Mouse (Mus musculus) limb, embryonic 15.5 days (tissue): ENCODE data around the gene Cc2d1a. TPM values are rescaled to one million over a fixed set of nuclear protein-coding genes. Genes with fewer than 3 reads are reported as not detected.

ENCODE experiments used
- ATAC-seq: fragments of 200-750 bp; cut with Nextera tagmentation; 2 replicates; pipeline ENCODE4 v1.8.0; 2017; ENCODE audit warnings: low read depth, moderate TSS enrichment; ENCODE audit not compliant: insufficient number of reproducible peaks, low FRiP score, low TSS enrichment
- H3K27ac ChIP-seq: fragments of 300-500 bp; sonication (generic); 2 replicates; pipeline ENCODE4 v1.5.1; 2015; ENCODE audit warnings: moderate library complexity, mild to moderate bottlenecking, inconsistent platforms
- H3K27me3 ChIP-seq: fragments of 300-500 bp; sonication (generic); 2 replicates; pipeline ENCODE4 v1.6.1; 2015; ENCODE audit warnings: inconsistent platforms
- H3K36me3 ChIP-seq: fragments of 300-500 bp; sonication (generic); 2 replicates; pipeline ENCODE4 v1.6.1; 2015; ENCODE audit warnings: inconsistent platforms
- H3K4me1 ChIP-seq: fragments of 300-500 bp; sonication (generic); 2 replicates; pipeline ENCODE4 v1.6.1; 2015; ENCODE audit warnings: inconsistent platforms
- H3K4me2 ChIP-seq: fragments of 300-500 bp; sonication (generic); 2 replicates; pipeline ENCODE4 v1.6.1; 2015; ENCODE audit warnings: mild to moderate bottlenecking, inconsistent platforms
- H3K4me3 ChIP-seq: fragments of 300-500 bp; sonication (generic); 2 replicates; pipeline ENCODE4 v1.5.1; 2015; ENCODE audit warnings: mild to moderate bottlenecking, inconsistent platforms
- H3K9ac ChIP-seq: fragments of 300-500 bp; sonication (generic); 2 replicates; pipeline ENCODE4 v1.6.1; 2015; ENCODE audit warnings: inconsistent platforms
- H3K9me3 ChIP-seq: fragments of 300-500 bp; sonication (generic); 2 replicates; pipeline ENCODE4 v1.6.1; 2016; ENCODE audit warnings: inconsistent platforms
- WGBS: fragments of 180-500 bp; shearing (Covaris S2); methylation state at CpG from one replicate; pipeline ENCODE4 v1.1.7; 2015; 5-methylcytosine and 5-hydroxymethylcytosine counted together
- polyA plus RNA-seq: library from polyadenylated mRNA; unstranded; fragments of >200 nt; fragmentation: Nextera tagmentation; extraction: Ambion mirVana; gene quantifications from 2 replicates; pipeline ENCODE4 v1.2.1, GENCODE M21; 2015

Gene Cc2d1a
- polyA plus RNA-seq, 1 experiment from 2014 or later: 28.5 TPM

DNA sequence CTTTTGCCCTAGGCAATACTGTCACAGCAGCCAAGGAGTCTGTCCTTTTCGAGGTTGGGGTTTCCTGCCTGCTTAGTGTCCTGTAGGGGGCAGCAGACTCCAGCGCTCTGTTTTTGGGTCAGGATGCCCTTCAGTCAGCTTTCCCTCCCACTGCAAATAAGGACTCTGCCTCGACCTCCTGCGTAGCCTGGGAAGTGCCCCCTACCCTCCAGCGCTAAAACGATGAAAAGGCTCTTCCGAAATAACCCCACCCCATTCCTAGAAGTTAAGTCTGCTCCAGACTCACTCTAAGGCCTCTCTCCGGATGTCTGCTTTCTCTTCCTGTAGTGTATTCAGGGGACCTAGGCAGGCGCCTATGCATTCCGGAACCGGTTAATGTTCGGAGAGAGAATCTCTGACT lies 38.8 kb upstream of the Cc2d1a start:
- peak overlapping the region; percentile 42 for H3K4me3 ChIP-seq
- H3K4me1 ChIP-seq: peaks cover 42% of the 10 kb centered on the region
- peak overlapping the region; percentile 26 for H3K9ac ChIP-seq
- ATAC-seq: 0 out of 2 replicates have a peak, but pooled peaks have one; percentile 20
- no peaks in the 10 kb centered on the region for H3K9me3 ChIP-seq
- 1% methylated on average over 12 of the region's 12 CpGs for WGBS
- no peaks in the 10 kb centered on the region for H3K36me3 ChIP-seq
- peak overlapping the region; percentile 69 for H3K27ac ChIP-seq
- peak overlapping the region; percentile 81 for H3K4me2 ChIP-seq
- H3K27me3 ChIP-seq: no peaks in the 10 kb centered on the region

DNA sequence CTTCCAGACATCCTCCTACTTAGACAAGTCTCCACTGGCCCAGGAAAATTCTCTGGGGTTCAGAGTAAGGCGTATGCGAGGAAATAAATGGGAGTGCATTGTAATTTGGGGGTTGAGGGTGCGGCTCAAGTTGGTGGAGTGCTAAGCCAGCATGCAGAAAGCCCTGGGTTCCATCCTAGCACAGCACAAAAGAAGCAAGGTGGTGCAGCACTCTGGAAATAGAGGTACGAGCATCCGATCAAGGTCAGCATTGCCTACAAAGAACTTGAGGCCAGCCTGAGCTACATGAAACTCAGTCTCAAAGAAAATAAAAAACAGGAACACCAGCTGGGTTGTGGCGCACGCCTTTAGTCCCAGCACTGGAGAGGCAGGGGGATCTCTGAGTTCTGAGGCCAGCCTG lies 37.4 kb upstream of the Cc2d1a start, which contains the start of gene Nanos3:
Gene Nanos3, minus strand, starts transcription at position 101 of the 400 bp plus-strand sequence.
- H3K4me3 ChIP-seq: peak within 1 kb of the TSS; percentile 65
- peak within 1 kb of the TSS; percentile 75 for H3K4me2 ChIP-seq
- H3K9ac ChIP-seq: peak within 1 kb of the TSS; percentile 93
- peaks cover 51% of the 10 kb centered on the region for H3K4me1 ChIP-seq
- WGBS: 86% methylated on average over 7 of the region's 7 CpGs
- no peaks in the 10 kb centered on the region for H3K27me3 ChIP-seq
- H3K9me3 ChIP-seq: no peaks in the 10 kb centered on the region
- H3K27ac ChIP-seq: peak within 1 kb of the TSS; percentile 90
- no peak for ATAC-seq
- H3K36me3 ChIP-seq: no peaks in the 10 kb centered on the region

GRCm38 (mm10) chr8:84184085-84185043 lies 36.6 kb upstream of the Cc2d1a start:
- Histone ChIP-seq H3K36me3 (no peaks in the 10 kb centered on the region), H3K27me3 (no peaks in the 10 kb centered on the region), H3K9me3 (no peaks in the 10 kb centered on the region), H3K4me2 (peak overlapping the region; percentile 75), H3K4me3 (peak overlapping the region; percentile 65), H3K4me1 (peaks cover 56% of the 10 kb centered on the region), H3K9ac (peak overlapping the region; percentile 93), H3K27ac (peak overlapping the region; percentile 90)
- no peak for ATAC-seq
- 12% methylated on average over 21 of the region's 21 CpGs for WGBS

DNA sequence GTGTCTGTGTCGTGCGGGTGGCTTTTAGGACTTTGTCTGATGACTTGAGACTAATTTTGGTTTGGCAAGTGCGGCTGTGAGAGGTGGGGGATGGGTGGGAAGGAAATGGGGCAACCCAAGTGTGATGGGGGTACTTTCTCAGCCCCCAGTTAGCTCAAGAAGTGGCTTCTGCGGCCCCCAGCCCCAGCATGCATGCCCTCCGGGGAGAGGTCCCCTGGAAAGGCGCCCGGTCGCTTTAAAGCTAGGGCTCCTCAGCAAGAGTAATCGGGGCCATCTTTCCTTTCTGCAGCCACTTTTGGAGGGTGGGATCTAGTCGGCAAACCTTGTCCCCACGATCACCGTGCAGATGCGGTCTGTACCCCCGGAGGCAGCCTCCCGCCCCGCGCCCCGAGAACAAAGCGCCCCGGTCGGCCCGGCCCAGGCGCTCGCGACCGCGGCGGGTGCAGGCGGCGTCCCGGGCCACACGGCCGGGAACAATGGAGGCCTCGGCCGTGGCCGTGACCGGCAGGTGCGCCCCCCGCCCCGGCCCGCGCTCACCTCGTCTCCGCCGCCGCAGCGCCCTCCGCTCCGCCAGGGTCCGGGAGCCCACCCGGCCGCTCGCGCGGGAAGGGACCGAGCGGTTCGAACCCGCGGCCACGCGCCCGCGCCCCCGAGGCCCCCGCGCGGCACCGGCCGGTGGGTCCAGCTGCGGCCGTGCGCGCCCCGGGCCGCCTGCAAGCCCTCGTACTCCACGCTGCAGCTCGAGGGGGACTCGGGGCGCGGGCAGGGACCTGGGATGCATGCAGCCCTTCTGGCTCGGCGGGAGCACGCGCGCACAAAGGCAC lies 35.7 kb upstream of the Cc2d1a start:
- no peaks in the 10 kb centered on the region for H3K9me3 ChIP-seq
- H3K4me2 ChIP-seq: peak overlapping the region; percentile 75
- H3K4me1 ChIP-seq: peaks cover 62% of the 10 kb centered on the region
- peak overlapping the region; percentile 65 for H3K4me3 ChIP-seq
- peak overlapping the region; percentile 93 for H3K9ac ChIP-seq
- WGBS: 2% methylated on average over 73 of the region's 87 CpGs
- no peaks in the 10 kb centered on the region for H3K36me3 ChIP-seq
- H3K27ac ChIP-seq: peak overlapping the region; percentile 90
- no peaks in the 10 kb centered on the region for H3K27me3 ChIP-seq
- ATAC-seq: no peak

DNA sequence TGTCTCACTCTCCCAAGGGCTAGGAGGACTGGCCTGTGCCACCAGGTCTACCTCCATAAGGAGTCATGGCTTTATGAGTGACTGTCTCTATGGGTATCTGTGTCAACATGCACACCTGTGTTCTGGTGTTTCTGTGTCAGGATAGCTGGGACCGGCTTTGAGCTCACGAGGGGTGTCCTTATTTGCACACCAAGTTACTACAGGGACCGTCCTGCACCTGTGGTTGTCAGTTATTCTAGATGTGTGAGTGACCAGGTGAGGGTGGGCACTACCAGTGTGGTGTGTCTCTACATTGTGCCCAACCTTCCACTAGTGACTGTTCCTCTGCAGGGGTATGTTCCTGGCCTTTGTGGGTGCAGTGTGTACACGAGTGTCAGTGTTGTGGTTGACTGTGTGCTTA lies 35.1 kb upstream of the Cc2d1a start:
- H3K27ac ChIP-seq: peak overlapping the region; percentile 90
- H3K4me1 ChIP-seq: peaks cover 63% of the 10 kb centered on the region
- no peak overlapping the region; the same call in 1 of the 2 replicates for H3K9ac ChIP-seq
- ATAC-seq: no peak
- no peaks in the 10 kb centered on the region for H3K36me3 ChIP-seq
- no peaks in the 10 kb centered on the region for H3K27me3 ChIP-seq
- peak overlapping the region; percentile 75 for H3K4me2 ChIP-seq
- WGBS: 30% methylated on average over 4 of the region's 4 CpGs
- H3K9me3 ChIP-seq: no peaks in the 10 kb centered on the region
- H3K4me3 ChIP-seq: peak overlapping the region; percentile 65

DNA sequence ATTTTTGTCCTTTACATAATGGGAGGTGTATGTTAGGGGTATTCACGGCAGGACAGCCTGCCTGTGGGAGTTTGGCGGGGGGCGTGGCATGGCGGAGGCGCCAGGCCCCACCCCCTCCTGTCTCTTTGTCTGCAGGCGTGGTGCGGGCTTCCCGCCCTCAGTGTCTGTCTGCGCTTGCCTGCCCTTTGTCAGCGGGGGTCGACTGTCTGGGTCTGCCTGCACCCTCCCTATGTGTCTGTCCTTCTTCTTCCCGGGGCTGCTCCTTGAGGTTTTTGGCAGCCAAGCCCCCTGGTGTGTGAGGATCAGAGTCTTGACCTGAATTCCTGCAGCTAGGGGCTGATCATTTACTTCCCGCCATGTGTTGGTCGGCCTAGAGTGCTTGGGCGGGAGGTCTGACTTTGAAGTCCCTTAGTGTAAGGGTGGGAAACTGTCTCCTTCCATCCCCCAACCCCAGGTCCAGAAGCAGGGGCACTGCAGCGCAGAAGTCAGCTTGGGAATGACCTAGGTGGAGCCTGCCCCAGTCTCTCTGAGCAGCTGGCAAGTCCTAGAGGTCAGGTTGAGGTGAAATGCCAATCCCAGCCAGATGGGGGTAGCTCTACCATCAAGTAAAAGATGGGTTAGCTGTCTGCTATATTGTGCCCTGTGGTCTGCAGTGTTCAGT lies 32.9 kb upstream of the Cc2d1a start:
- H3K4me1 ChIP-seq: peaks cover 61% of the 10 kb centered on the region
- H3K36me3 ChIP-seq: 0 out of 2 replicates have a peak, but pooled peaks cover 4% of the 10 kb centered on the region
- H3K4me3 ChIP-seq: peak overlapping the region; percentile 20
- ATAC-seq: peak; percentile 42
- H3K4me2 ChIP-seq: peak overlapping the region; percentile 46
- H3K27me3 ChIP-seq: no peaks in the 10 kb centered on the region
- H3K9ac ChIP-seq: peak overlapping the region; percentile 4; the same call in 1 of the 2 replicates
- H3K27ac ChIP-seq: 0 out of 2 replicates have a peak overlapping the region, but pooled peaks have one; percentile 40
- WGBS: 2% methylated on average over 16 of the region's 16 CpGs
- H3K9me3 ChIP-seq: no peaks in the 10 kb centered on the region

GRCm38 (mm10) chr8:84179946-84180345 lies 32.2 kb upstream of the Cc2d1a start:
- Histone ChIP-seq H3K36me3 (peaks cover 9% of the 10 kb centered on the region; the same call in 1 of the 2 replicates), H3K4me1 (peaks cover 60% of the 10 kb centered on the region)

GRCm38 (mm10) chr8:84178592-84178991 lies 30.9 kb upstream of the Cc2d1a start:
- H3K4me3 ChIP-seq: no peak overlapping the region
- no peaks in the 10 kb centered on the region for H3K27me3 ChIP-seq
- H3K9me3 ChIP-seq: no peaks in the 10 kb centered on the region
- H3K36me3 ChIP-seq: peaks cover 17% of the 10 kb centered on the region
- no peak for ATAC-seq
- H3K4me2 ChIP-seq: no peak overlapping the region
- 73% methylated on average over 8 of the region's 8 CpGs for WGBS
- H3K4me1 ChIP-seq: peaks cover 48% of the 10 kb centered on the region
- H3K27ac ChIP-seq: no peak overlapping the region
- H3K9ac ChIP-seq: no peak overlapping the region

More at GRCm38 (mm10) chr8:84179946-84180345, 32.2 kb upstream of the Cc2d1a start:
- H3K4me2 ChIP-seq: peak overlapping the region; percentile 46
- no peak for ATAC-seq
- H3K9ac ChIP-seq: peak overlapping the region; percentile 4; the same call in 1 of the 2 replicates
- H3K4me3 ChIP-seq: peak overlapping the region; percentile 20; the same call in 1 of the 2 replicates
- 17% methylated on average over 4 of the region's 4 CpGs for WGBS
- peak overlapping the region; percentile 1; the same call in 1 of the 2 replicates for H3K27ac ChIP-seq
- H3K9me3 ChIP-seq: no peaks in the 10 kb centered on the region
- no peaks in the 10 kb centered on the region for H3K27me3 ChIP-seq

GRCm38 (mm10) chr8:84177405-84177804 lies 29.7 kb upstream of the Cc2d1a start:
- peaks cover 29% of the 10 kb centered on the region for H3K36me3 ChIP-seq
- H3K4me3 ChIP-seq: no peak overlapping the region
- H3K27me3 ChIP-seq: no peaks in the 10 kb centered on the region
- H3K9me3 ChIP-seq: no peaks in the 10 kb centered on the region
- H3K4me1 ChIP-seq: peaks cover 40% of the 10 kb centered on the region
- WGBS: 87% methylated on average over 3 of the region's 3 CpGs
- ATAC-seq: no peak
- no peak overlapping the region for H3K9ac ChIP-seq
- no peak overlapping the region for H3K4me2 ChIP-seq
- H3K27ac ChIP-seq: no peak overlapping the region

DNA sequence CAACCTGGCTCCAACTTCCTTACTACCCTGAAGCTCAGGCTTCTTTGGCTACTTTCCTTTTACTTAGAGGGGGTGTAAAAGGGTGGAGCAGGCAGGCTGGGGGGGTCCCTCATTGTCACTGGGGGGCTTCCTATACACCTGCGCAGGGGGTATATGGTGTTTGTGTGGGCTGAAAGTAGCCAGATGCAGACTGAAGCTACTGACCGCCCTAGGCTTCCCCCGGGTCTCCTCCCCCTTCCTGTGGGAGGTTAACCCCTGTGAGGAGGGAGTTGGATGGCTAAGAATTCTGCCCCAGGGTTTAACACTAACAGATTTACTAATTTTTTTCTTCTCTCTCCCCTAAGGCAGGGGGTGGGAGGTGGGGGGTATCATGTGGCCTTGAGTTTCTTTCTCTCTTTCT lies 28.8 kb upstream of the Cc2d1a start:
- H3K36me3 ChIP-seq: peaks cover 37% of the 10 kb centered on the region

GRCm38 (mm10) chr8:84173861-84174260 lies 26.1 kb upstream of the Cc2d1a start:
- no peak overlapping the region for H3K27ac ChIP-seq
- H3K9me3 ChIP-seq: no peaks in the 10 kb centered on the region
- ATAC-seq: no peak
- WGBS: 79% methylated on average over 6 of the region's 6 CpGs
- H3K4me3 ChIP-seq: no peak overlapping the region
- no peak overlapping the region for H3K9ac ChIP-seq
- H3K4me1 ChIP-seq: peaks cover 13% of the 10 kb centered on the region
- H3K36me3 ChIP-seq: peaks cover 45% of the 10 kb centered on the region
- no peaks in the 10 kb centered on the region for H3K27me3 ChIP-seq
- no peak overlapping the region for H3K4me2 ChIP-seq

More for the DNA sequence above, 28.8 kb upstream of the Cc2d1a start:
- Histone ChIP-seq H3K27ac (0 out of 2 replicates have a peak overlapping the region, but pooled peaks have one; percentile 4), H3K27me3 (no peaks in the 10 kb centered on the region), H3K4me3 (no peak overlapping the region), H3K4me1 (peaks cover 37% of the 10 kb centered on the region), H3K4me2 (no peak overlapping the region), H3K9ac (no peak overlapping the region), H3K9me3 (no peaks in the 10 kb centered on the region)
- no peak for ATAC-seq
- WGBS: 18% methylated on average over 3 of the region's 3 CpGs
